Mouse (Mus musculus) induced T-regulatory cell, adult 2 months (primary cell): ENCODE measurements around the gene Mtmr10.

ENCODE experiments used
- DNase-seq: peaks from one replicate; pipeline ENCODE4 v3.0.0-alpha.2; 2012; ENCODE audit warnings: low read depth

Mtmr10 gene

GRCm38 (mm10) chr7:64373147-64373829 is 85.8 kb downstream of the Mtmr10 start:
- peak; percentile 55 for DNase-seq

DNA sequence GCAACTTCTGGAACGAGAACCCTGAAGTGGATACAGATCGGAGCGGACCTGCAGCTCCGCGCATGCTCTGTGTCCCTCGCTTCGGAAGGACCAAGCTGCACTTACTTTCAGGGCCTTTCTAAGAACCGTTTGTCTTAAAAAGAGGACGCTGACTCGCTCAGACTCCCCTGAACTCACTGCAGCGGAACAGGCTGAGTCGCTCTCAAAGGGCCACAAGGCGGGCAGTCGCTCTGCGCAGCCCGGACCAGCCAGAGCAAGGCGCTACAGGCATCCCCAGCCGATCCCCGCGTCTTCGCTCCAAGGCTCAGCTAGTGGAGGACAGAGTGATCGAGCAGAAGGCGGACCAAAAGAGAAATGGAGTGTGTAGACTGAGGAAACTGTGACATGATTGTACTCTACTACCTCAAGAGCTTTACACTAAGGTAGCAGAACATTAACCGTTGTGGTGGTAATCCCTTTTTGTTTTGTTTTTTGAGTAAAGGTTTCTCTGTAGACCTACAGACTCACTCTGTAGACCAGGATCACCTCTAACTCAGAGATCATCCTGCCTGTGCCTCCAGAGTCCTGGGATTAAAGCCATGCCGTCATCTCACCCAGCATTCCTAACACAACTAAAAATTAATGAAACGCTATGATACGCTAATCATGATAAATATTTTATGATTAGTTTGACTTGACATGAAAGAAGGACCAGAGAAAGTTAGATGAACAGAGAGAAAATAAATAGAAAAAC is 86.5 kb downstream of the Mtmr10 start, which contains the start of gene Fan1:
Fan1 (minus strand) TSS at position 266 of the 733 bp plus-strand sequence.
- peak; percentile 91 for DNase-seq
